Mouse (Mus musculus): Measurements from ENCODE around the gene Vac14.

Vac14 gene

DNA sequence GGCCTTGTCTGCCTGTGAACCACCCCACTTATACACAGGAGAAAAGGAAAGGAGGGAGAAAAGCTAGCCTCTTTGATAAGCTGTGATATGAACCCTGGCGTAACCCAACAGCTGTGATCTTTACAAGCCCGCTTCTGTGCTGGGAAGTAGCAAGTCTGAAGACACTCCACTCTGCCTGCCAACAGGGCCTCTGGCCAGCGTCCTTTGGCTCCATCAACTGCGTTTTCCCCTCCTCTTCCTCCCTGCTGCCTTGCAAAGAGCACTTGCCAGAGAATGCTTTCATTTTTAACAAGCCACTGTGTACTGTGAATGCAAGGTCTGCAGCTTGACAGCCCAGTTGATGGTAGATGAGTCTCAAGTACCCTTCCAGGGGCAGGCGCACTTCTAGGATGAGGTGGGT lies 69.3 kb downstream of the Vac14 start:
- peak in 1 of 2 experiments; percentile 54 for DNase-seq (ENCODE audit: low spot score in 2 of 2)

DNA sequence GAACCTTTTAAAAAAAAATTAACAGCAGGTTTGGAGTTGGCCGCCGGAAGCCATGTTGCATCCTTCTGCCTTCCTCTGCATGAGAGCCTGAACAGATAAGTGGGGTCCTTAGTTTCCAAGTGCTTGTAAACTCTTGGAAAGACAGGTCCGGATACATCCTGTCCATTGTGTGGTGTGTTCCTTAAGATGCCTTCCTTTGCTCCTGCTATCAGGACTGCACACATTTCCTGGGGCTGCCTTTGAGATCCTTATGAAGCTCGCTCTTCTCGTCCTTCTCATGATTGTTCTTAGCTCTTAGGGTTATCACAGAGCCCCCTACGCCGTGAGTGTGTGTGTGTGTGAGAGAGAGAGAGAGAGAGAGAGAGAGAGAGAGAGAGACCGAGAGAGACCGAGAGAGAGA lies 71.6 kb downstream of the Vac14 start:
- DNase-seq (ENCODE audit: low spot score in 2 of 2), result no peak

DNA sequence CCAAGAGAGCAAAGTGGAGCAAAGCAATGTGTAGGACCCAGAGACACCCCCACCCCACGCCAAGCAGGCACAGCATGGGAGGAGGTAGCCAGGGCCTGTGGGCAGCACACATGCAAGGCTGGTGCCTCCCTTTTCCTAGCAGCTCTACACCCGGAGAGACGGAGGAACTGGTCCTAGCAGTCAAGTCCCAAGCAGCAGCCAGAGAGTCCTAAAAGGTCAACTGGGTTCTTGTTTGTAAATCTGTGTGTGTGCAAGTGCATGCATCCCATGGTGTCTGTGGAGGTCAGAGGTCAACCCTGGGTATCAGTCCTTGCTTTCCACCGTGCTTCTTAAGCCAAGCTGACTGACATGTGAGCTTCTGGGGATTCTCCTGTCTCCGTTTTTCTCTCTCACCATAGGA lies 75.8 kb downstream of the Vac14 start:
- DNase-seq (ENCODE audit: low spot score in 2 of 2), result no peak

DNA sequence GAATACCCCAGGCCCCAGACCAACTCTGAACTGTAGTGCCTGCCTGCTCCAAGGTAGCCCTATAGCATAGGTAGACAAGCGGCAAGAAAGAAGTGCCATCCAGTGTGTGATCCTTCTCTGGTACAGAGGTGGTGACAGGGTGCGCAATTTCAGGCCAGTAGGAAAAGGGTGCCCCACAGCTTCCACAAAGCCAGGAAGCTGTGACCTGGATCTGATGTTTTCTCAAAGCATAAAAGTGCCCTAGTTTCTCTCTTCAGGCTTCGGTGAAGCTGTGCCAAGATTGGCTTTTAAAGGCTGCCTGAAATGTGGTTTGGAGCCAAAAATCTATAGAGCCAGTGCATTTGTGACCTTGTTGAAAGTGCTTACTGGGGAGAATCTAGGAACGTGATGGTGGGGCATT lies 76.4 kb downstream of the Vac14 start:
- DNase-seq (ENCODE audit: low spot score in 2 of 2), result no peak

DNA sequence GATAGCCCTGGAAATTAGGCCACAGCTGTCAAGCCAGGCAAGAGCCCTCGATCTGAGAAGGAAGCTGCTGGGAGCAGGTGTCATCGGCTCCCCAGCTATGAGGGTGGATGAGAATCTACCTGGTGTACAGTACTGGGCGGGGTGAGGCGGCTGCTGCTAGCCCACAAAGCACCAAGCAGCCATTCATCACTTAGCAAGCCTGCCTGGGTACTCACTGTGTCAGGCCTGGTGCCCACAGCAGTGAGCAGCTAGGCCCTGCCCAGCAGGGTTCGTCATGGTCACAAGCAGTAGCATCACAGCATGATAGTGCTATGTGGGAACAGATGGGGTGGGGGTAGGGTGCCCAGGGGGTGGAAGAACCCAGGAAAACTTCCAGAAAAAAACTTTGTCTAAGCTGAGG lies 77.0 kb downstream of the Vac14 start:
- DNase-seq (ENCODE audit: low spot score in 2 of 2), result no peak

DNA sequence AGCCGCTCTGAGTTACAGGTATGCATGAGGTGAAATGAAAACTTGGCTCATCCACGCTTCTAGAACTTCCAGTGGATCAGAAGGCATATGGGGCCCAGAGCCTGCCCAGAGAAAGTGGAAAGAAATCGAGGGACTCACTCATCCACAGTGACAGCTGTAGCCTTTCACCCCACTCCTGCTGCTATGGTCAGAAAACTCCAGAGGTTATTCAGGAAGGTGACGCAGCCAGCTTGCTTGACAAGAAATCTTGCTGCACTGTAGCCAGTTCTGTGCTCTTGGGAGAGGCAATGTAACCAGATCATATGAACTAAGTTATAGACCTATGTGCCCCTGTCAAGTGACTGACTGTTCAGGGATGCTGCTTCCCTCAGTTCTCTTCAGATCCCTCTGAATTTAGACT lies 77.7 kb downstream of the Vac14 start:
- no peak for DNase-seq (ENCODE audit: low spot score in 2 of 2)

DNA sequence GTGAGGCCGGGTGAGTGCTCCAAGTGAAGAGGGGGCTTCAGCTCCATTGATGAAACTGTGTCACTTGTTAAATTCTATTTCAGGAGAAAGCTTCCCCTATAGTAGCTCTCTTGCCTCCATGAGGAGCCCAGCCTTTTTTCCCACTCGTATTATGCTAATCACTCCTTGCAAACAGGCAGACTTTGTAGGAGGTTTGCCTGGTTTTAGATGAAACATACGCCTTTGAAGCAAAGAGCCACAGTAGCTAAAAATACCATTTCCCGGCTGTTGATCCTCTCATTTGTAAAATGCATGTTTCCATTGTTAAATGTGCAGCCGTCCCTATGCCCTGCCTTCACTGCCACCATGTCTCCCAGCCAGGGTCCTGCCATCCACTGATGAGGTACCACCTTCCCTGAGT lies 79.2 kb downstream of the Vac14 start:
- peak in 1 of 2 experiments; percentile 63 for DNase-seq (ENCODE audit: low spot score in 2 of 2)

DNA sequence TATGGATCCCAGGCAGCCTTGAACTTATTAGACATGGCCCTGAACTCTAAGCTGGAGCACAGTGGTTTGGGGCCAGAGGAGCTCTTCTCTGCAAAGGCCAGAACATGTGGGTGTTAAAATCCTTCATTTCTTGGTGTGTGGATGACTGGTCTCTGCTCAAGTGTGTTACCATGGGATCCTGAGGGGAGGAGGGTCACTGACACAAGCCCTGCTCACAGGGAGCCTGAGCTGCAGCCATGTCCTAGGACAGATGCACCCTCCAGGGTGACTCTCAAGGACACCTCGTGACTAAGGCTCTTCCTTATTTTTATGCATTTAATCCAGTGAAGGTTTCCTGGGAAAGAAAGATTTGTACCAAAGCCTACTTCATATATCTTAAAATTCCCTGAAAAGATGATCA lies 79.7 kb downstream of the Vac14 start:
- DNase-seq (ENCODE audit: low spot score in 2 of 2), result no peak

DNA sequence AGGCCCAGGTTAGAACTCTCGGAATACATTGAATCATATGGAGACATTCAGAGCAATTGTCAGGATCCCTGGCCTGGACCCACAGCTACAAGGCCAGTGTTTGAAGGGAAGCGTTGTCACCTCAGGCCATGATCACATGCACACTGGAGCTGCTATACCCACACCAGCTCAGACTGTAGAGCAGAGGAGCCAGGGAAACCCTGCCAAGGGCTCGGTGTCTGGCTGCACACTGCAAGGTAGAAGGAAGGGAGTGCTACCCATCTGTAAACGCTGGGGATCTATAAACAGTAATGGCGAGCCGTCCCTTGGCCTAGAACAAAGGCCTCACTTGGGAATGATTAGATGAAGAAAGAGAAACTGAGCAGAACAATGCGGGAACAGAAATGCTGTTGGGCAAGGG lies 81.1 kb downstream of the Vac14 start:
- DNase-seq (ENCODE audit: low spot score in 2 of 2), result no peak

DNA sequence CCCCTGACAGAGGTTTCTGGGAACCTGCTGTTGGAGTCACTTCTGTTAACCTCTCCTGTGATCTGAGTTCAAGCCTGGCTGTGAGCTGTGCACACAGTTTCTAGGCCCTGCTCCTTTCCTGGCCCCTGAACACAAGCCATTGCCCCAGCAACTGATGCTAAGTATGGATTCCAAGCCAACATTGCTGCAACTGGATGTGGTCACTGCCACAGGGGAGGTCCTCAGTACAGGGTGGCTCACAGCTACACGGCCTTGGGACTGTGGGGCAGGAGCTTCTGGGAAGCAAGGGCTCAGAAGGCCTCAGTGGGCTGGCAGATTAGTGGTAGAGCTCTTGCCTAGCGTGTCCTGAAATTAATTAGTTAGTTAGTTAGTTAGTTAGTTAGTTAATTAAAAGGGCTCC lies 82.2 kb downstream of the Vac14 start:
- DNase-seq (ENCODE audit: low spot score in 2 of 2), result no peak

DNA sequence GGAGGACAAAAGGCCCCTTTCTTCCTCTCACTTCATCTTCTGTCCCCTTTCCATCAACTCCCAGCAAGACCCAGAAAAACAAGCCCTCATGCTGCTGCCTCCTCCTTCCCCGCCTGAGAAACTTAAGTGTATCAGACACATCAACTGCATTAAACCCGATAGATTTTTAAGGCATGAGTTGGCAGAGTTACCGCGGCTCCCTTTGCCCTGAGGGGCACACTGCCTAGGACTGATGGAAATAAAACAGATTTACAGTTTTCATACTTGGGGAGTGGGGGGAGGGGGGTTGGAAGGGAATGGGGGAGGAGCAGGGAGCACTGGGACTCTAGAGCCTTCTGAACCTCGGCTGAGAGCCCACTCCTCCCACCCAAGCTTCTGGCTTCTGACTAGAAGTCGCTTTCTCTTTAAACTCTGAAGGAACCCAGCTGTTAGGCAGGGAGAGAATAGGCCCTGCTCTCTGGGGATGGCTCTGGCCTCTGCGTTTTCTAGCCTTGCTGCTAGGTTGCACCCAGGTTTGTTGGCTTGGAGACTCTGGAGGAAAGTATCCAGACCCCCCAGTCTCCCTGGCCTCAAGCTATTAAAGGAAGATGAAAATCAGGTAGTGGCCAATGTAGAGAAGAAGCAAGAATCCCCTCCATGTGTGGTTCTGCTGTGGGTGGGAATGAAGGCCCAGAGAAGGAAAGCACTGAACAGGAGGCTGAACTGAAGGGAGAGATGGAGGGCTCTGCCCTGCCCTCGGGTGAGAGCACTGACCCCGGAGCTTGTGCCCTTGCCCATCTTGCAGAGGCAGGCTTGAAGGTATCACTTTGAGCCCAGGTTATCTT lies 84.5 kb downstream of the Vac14 start:
- no peak for DNase-seq (ENCODE audit: low spot score in 2 of 2)

DNA sequence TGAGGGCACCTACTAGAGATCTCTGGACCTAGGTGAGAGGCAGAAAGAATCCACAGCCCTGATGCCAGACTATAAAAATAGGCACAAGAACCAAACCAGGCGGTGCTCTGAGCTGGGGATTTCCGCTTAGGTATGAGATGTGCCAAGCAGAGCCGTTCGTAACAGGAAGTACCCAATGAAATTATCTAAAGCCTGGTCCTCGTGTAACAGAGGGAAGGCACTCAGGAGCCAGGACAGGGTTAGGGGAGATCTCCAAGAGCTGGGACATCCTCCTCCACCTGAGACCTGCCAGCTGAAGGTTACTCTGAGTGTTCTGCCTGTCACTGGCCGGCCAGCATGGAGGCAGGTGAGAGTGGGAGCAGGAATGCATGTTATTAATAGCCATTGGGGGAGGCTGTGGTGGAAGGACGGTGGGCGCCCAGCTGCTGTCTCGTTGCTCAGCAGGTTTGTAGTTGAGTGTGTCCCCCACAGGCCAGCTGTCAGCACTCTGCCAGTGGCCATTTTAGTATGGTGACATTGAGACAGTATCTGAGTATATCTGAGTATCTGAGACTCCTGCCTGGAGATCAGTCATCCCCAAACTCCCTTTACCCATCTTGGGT lies 85.2 kb downstream of the Vac14 start:
- DNase-seq (ENCODE audit: low spot score in 2 of 2), result no peak

DNA sequence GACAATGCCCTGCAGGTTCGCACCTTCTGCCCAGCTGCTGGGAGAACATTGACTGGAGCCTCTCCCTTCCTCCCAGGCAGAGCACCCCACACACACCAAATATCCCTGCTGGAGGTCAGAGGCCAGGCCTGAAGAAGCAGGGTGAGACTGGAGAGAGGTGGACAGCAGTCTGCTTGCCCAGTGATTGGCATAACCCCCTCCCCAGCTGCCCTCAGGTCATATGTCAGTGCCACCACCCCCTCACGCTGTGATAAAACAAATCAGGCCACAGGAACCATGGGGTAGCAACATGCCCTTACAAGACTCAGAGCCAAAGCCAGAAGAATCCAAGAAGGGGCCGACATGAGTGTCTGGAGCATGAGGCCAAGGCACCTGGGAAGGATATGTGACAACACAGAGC lies 85.7 kb downstream of the Vac14 start:
- no peak for DNase-seq (ENCODE audit: low spot score in 2 of 2)

DNA sequence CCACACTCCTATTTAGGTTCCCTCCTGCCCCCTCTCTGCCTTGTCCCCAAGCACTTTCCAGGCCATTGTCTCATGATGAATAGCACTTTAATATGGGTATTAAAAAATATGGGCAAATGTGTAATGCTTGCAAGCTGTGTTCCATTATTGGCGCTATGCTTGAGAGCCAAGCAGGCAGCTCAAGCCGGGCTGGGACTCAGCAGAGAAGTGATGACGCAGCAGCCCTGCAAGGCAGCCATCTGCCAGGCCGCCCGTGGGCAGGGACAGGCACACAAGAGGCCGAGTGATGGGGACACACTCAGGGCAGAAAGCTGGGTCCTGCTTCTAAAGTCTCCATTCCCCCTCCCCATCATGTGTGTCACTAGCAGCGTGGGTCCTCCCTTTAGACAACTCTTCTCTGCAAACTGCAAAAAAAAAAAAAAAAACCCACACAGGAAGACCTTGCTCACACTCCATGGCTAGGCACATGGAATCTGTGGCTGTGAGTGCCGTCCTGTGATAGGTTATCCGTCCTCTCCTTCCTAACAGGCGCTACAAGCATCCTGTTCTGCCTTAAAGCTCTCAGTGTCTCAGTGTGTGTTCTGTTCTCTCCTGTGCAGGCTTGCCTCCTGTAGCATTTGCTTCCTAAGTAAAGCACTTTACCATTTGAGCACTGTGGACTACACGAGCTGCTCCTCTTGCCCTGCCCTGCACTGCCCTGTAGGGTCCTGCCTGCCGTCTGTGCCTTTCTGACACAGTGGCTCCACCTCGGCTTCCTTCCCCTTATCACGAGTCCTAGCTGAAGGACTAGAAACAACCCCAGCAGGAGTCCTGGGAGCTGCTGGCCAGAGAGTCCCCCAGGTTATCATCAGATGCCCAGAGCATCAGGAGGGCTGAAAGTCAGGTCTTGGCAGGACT lies 87.3 kb downstream of the Vac14 start:
- no peak for DNase-seq (ENCODE audit: low spot score in 2 of 2)

DNA sequence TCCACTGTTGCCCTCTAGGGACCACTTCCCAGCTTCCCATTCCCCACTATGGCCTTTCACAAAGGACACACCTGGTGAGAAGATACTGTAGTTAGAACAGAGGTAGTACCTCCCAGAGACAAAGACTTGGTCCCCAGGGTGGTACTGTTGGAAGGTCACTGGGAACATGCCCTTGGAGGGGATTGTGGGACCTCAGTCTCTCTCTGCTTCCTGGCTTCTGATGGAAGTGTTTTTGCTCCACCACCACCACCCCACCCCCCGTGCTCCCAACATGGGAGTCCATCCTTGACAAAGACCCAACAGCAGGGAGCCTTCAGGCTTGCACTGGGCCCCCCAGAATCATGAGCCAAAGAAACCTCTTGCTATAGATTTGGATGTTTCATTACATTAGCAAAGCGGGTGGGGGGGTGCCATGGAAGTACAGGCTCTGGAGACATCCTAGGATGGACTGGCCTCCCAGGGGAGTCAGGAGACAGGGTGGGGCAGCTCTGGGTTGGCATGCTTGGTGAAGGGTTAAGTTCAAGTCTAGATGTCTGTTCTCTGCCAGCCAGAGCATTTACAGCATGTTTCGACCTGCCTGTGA lies 88.0 kb downstream of the Vac14 start:
- DNase-seq (ENCODE audit: low spot score in 2 of 2), result no peak

DNA sequence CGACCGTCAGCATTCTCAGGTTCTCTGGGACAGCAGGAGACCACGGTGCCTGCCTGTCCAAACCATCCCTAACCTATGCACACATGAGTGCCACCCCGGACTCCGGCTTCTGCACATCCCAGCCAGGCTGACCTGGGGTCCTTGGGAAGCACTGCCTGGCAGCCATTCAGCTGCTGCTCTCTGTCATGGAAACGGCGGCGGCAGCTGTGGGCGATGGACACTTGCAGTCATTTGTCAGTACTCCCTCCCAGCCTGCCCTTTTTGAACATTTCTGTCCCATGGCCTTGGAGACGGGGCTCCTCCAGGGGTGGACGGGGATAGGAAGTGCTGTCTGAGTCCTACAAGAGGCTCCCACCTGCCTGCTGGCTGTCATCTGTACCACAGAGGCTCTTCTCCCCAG lies 90.0 kb downstream of the Vac14 start:
- DNase-seq (ENCODE audit: low spot score in 2 of 2), result no peak

DNA sequence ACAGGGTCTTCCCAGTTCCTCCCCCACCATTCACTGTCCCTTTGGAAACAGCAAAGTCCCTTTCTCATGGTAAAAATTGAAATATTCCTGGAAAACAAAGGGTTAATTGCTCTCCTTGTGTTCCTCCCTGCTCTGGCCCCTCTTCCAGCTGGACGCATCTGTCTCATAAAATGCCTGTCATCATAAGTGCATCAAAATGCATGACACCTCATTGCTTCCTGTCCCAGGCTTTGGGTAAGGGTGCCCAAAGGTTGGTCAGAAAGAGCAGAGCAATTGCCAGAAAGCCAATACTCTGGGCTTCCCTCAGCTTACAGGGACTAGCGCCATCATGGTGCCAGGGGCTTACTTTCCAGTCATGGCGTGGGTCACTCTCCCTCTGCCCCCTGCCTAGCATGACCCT lies 92.2 kb downstream of the Vac14 start:
- no peak for DNase-seq (ENCODE audit: low spot score in 2 of 2)

DNA sequence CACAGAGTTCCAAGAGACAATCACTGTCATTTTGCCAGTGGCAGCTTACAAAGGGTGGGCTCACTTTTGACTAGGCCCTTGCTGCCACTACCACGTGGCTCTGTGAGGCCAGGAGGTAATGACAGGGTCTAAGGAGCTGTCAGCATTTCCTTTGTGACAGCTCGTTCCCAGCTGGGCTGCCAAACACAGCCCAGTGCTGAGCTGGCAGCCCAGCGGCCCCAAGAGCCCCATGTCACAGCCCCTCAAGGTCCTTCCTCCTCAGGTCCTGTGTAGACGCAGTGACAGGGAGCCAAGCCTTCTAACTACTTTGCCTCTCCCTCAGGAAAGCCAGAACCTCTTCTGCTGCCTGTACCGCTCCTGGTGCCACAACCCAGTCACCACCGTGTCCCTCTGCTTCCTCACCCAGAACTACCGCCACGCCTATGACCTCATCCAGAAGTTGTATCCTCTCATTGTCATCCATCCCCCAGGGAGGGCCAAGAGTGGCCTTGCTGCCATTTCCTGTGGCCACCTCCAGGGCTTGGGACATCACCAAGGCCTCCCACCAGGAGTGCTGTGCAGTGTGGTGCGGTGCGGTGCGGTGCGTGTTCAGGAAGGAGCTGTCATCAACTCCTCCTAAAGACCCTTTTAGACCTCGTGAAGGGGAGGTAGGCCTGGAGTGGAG lies 93.0 kb downstream of the Vac14 start:
- no peak for DNase-seq (ENCODE audit: low spot score in 2 of 2)

DNA sequence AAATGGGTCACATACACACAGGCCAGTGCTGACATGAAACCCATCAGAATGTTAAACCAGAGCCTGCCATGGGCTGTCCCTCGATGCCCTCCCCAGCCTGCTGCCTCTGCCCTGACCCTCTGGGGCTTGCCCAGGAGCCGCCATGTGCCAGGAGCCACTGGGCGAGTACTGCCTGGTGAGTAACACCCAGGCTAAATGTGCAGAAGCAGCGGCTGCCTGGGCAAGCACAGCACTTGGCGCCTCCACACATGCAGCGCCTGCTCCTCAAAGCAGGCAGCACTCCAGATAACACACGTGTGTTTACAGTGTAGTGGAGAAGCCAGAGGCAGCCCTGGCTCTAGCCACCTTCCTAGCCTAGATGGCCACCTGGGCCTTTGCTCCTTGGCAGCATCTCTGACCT lies 94.7 kb downstream of the Vac14 start:
- DNase-seq (ENCODE audit: low spot score in 2 of 2), result no peak

DNA sequence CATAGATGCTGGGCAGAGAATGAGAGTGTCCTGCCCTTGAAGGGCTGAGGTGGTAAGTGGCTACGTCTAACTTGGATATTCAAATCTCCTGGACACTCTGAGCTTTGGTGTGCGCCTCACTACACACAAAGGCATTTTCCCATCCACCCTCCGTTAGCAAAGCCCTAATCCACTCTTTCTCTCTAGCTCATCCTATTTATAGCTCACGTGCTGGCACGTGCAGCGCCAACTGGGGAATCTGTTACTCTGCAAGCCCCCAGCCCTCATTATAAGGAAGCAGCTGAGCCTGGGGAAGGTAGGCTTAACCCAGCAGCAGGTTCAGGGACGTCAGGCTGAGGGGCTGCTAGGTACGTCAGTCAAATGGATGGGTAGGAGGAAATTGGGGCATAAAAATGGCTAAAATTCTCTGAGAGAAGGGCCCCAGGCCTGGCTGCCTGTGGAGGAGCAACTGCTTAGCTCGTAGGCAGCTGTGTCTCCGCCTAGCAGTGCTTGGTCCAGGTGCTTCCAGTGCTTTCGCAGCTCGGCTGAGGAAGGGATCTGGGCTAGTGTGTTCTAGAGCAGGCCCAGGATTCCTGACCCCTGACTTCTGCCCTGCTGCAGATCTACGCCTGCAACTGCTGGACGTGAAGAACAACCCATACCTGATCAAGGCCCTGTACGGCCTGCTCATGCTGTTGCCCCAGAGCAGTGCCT lies 96.6 kb downstream of the Vac14 start:
- DNase-seq (ENCODE audit: low spot score in 2 of 2), result no peak

DNA sequence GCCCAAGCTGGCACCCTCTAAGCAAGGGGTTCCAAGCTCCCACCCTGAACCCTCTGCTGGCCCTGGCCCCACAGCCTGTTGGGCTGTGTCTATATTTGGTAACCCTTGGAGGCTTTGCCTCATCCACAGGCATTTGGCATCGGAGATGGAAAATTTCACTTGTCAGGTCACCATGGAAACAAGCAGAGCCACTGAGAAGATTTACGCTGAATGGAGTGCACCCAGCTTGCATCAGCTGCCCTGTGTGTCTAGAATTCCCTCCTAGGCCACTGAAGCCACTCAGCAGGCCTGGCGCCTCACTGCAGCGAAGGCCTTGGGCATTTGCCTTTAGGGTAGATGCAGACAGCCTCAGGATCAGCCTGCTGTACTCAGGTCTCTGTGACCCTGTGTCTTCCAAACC lies 97.7 kb downstream of the Vac14 start:
- peak; percentile 69 to 88 for DNase-seq (ENCODE audit: low spot score in 2 of 2)

Data from frontal cortex, postnatal 36 days (tissue).